Mouse (Mus musculus) adipocyte (in vitro differentiated cells): Measurements from ENCODE around the gene Pdpn.
A peak's percentile ranks its signal among the peaks of the same experiment; 100 is the strongest.

Experiments
- DNase-seq: peaks from one replicate; pipeline ENCODE4 v3.0.0-alpha.2; 2016; ENCODE audit warnings: low spot score

Pdpn gene

GRCm38 (mm10) chr4:143298431-143299315, 691 bp downstream of the Pdpn start:
- no peak for DNase-seq

- peak; percentile 15 for DNase-seq
Observed at GRCm38 (mm10) chr4:143297016-143297556, 2.3 kb downstream of the Pdpn start.

- DNase-seq: no peak
Observed at GRCm38 (mm10) chr4:143296153-143296552, 3.2 kb downstream of the Pdpn start.

DNA sequence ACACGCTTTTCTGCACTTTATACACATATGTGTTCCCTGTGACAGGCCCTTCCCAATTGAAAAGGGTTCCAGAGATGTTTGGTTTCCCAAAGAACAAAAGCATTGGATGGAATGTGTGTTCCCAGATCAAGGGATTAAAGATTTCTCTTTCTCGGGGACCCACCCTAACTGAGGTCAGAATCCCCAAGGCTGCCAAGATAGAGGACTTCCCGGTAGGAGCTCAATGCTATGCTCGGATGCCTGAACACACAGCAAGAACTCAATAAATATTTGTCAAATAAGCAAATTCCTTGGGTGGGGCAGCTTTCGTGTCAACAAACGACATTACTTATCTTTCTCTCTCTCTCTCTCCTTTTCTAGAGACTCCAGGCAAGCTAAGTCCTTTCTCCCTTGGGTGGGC, 5.0 kb downstream of the Pdpn start:
- DNase-seq: no peak

- no peak for DNase-seq
Observed at GRCm38 (mm10) chr4:143288880-143289279, 10.5 kb downstream of the Pdpn start.

- no peak for DNase-seq
Observed at GRCm38 (mm10) chr4:143288473-143288872, 10.9 kb downstream of the Pdpn start.

- no peak for DNase-seq
Observed at GRCm38 (mm10) chr4:143287065-143287464, 12.3 kb downstream of the Pdpn start.

DNA sequence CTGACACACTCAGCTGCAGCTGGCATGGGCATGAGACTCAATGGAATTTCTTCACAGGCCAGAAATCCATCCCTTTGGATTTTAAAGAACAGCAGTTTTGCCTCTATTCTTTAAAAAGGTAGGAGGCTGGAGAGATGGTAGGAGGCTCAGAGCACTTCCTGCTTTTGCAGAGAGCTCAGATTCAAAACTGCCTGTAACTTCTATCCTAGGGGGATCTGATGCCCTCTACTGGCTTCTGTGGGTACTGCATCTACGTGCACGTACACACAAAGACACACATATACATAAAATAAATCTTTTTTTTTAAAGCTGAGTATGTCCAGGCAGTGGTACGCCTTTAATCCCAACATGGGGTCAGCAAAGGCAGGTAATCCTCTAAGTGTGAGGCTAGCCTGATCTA, 19.2 kb downstream of the Pdpn start:
- no peak for DNase-seq

GRCm38 (mm10) chr4:143279661-143280060, 19.7 kb downstream of the Pdpn start:
- no peak for DNase-seq

- no peak for DNase-seq
Observed at GRCm38 (mm10) chr4:143279016-143279415, 20.3 kb downstream of the Pdpn start.

DNA sequence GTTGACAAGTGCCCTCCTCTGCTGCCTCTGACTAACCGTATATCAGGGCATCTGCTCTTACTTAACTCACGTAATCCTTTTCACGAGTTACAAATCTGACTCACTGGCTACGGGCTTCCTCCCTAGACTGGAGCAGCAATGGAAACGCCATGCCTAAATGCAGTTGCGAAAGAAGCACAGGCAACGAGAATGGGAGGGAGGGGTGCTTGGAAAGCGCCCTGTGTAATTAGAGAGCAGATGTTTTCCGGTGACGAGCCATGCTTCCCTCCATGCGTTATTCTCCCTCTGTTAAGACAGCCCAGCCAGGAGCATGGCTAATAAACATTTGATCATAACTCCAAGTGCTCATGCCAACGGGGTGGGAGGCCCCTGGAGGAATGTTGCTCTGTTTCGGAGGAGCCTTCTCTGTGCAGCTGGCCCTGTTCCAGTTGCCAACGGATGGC, 20.9 kb downstream of the Pdpn start:
- peak; percentile 68 for DNase-seq

GRCm38 (mm10) chr4:143277319-143277718, 22.0 kb downstream of the Pdpn start:
- DNase-seq: no peak

DNA sequence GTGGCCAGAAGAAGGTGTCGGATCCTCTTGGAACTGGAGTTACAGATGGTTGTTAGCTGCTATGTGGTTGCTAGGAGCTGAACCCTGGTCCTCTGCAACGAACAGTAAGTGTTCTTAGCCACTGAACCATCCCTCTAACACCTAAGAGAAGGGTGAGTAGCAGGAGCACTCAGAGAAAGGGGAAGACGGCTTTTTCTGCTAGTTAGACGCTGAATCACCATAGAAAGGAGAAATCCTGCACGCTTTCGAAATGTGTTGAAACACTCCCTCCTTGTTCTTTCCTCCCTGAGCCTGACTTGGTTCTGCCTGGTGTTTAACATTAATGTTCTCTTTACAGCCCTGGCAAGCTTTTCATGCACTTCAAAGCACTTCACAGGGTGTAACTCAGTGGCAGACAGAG, 27.8 kb downstream of the Pdpn start:
- no peak for DNase-seq

GRCm38 (mm10) chr4:143270903-143271302, 28.5 kb downstream of the Pdpn start:
- DNase-seq: no peak

GRCm38 (mm10) chr4:143262696-143263095, 36.7 kb downstream of the Pdpn start:
- no peak for DNase-seq

- DNase-seq: no peak
Observed at GRCm38 (mm10) chr4:143259718-143260349, 39.5 kb downstream of the Pdpn start.

- DNase-seq: no peak
Observed at GRCm38 (mm10) chr4:143258517-143258916, 40.8 kb downstream of the Pdpn start.

GRCm38 (mm10) chr4:143257971-143258370, 41.4 kb downstream of the Pdpn start:
- no peak for DNase-seq

DNA sequence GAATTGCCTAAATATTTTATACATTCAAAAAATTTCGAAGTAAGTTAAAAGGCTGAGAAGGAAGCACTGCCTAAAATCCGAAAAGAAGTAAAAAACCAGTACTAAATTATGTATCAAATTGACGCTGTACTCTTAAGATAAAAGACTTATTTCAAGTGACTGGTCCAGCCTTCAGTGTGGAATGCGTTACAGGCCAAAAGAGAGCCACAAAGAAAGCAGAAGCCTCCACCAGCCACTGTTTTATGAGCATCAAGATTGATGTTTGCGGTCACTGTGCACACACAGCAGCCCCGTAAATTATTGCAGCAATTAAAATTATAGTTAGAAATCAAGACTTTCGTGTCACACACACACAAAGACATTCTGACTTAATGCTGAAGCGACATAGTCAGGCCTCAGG, 43.8 kb downstream of the Pdpn start:
- no peak for DNase-seq

DNA sequence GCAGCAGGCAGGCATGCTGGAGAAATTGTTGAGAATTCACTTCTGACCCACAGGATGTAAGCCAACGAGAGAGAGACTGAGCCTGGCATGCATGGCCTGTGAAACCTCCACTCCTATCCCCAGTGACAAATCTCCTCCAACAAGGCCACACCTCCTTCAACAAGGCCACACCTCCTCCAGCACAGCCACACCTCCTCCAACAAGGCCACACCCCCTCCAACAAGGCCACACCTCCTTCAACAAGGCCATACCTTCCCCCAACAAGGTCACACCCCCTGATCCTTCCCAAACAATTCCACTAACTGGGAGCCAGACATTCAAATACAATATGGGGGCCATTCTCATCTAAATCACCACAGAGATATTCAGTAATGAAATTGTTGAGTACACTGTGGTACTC, 46.0 kb downstream of the Pdpn start:
- DNase-seq: no peak

DNA sequence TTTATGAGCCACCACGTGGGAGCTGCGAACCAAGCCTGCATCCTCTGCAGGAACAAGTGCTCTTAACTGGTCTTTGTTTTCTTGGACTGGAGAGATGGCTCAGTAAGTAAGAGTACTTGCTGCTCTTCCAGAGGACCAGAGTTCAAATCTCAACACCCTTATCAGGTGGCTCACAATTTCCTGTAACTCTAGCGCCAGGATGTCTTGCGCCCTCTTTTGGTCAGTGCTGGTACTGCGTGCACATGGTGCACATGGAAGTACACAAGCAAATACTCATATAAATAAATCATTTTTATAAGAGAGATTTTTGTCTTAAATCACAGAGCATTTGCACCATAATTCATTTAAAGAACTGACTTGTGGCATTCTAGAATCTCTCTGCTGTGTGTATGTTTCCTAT, 51.3 kb downstream of the Pdpn start:
- DNase-seq: peak; percentile 3

GRCm38 (mm10) chr4:143241294-143241693, 58.1 kb downstream of the Pdpn start:
- DNase-seq: no peak

- no peak for DNase-seq
Observed at GRCm38 (mm10) chr4:143239615-143240201, 59.7 kb downstream of the Pdpn start.
